Mouse (Mus musculus) hindbrain, embryonic 15.5 days (tissue): ENCODE measurements around the gene Nutm2. TPM values are rescaled to one million over a fixed set of nuclear protein-coding genes. Genes with fewer than 3 reads are reported as not detected.
"Not testable (repeated sequence)": the region's sequence is repeated elsewhere in the genome, so short reads cannot be mapped to it uniquely, and the experiment has no call there.

ENCODE experiments used
- ATAC-seq: fragments of 200-750 bp; cut with Nextera tagmentation; 2 replicates; pipeline ENCODE4 v1.8.0; 2017; ENCODE audit warnings: low read depth, moderate number of reproducible peaks, moderate TSS enrichment; ENCODE audit not compliant: low FRiP score
- H3K27ac ChIP-seq: fragments of 300-500 bp; sonication (generic); replicated peaks from 2 replicates; pipeline ENCODE4 v1.5.1; 2015; ENCODE audit warnings: mild to moderate bottlenecking, inconsistent platforms
- H3K27me3 ChIP-seq: fragments of 300-500 bp; sonication (generic); 2 replicates; pipeline ENCODE4 v1.6.1; 2015; ENCODE audit warnings: control low read depth, inconsistent platforms
- H3K36me3 ChIP-seq: fragments of 300-500 bp; sonication (generic); 2 replicates; pipeline ENCODE4 v1.6.1; 2015; ENCODE audit warnings: control low read depth, inconsistent platforms
- H3K4me1 ChIP-seq: fragments of 300-500 bp; sonication (generic); replicated peaks from 2 replicates; pipeline ENCODE4 v1.6.1; 2015; ENCODE audit warnings: control low read depth, inconsistent platforms
- H3K4me2 ChIP-seq: fragments of 300-500 bp; sonication (generic); 2 replicates; pipeline ENCODE4 v1.6.1; 2015; ENCODE audit warnings: moderate library complexity, mild to moderate bottlenecking, inconsistent platforms
- H3K4me3 ChIP-seq: fragments of 300-500 bp; sonication (generic); 2 replicates; pipeline ENCODE4 v1.5.1; 2015; ENCODE audit warnings: mild to moderate bottlenecking, inconsistent platforms
- H3K9ac ChIP-seq: fragments of 300-500 bp; sonication (generic); 2 replicates; pipeline ENCODE4 v1.6.1; 2015; ENCODE audit warnings: inconsistent platforms
- H3K9me3 ChIP-seq: fragments of 300-500 bp; sonication (generic); 2 replicates; pipeline ENCODE4 v1.6.1; 2016; ENCODE audit warnings: control low read depth, inconsistent platforms
- WGBS: fragments of 180-500 bp; shearing (Covaris S2); methylation state at CpG from one replicate; pipeline ENCODE4 v1.1.7; 2015; 5-methylcytosine and 5-hydroxymethylcytosine counted together
- polyA plus RNA-seq: library from polyadenylated mRNA; unstranded; fragments of >200 nt; fragmentation: Nextera tagmentation; extraction: Ambion mirVana; gene quantifications from 2 replicates; pipeline ENCODE4 v1.2.1, GENCODE M21; 2015

The Nutm2 gene
- polyA plus RNA-seq = not detected in 2 replicates

GRCm38 (mm10) chr13:50467007-50467406 lies at the start of gene Nutm2:
Gene Nutm2, plus strand, starts transcription at chr13:50467307.
- H3K27me3 ChIP-seq = no peaks in the 10 kb centered on the region
- no peaks in the 10 kb centered on the region for H3K9me3 ChIP-seq
- WGBS = 86% methylated on average over 4 of the region's 4 CpGs
- H3K4me1 ChIP-seq = no peaks in the 10 kb centered on the region
- H3K9ac ChIP-seq = no peak within 1 kb of the TSS
- no peak within 1 kb of the TSS for H3K4me3 ChIP-seq
- H3K36me3 ChIP-seq = no peaks in the 10 kb centered on the region
- H3K4me2 ChIP-seq = no peak within 1 kb of the TSS
- ATAC-seq = no peak
- no peak within 1 kb of the TSS for H3K27ac ChIP-seq

DNA sequence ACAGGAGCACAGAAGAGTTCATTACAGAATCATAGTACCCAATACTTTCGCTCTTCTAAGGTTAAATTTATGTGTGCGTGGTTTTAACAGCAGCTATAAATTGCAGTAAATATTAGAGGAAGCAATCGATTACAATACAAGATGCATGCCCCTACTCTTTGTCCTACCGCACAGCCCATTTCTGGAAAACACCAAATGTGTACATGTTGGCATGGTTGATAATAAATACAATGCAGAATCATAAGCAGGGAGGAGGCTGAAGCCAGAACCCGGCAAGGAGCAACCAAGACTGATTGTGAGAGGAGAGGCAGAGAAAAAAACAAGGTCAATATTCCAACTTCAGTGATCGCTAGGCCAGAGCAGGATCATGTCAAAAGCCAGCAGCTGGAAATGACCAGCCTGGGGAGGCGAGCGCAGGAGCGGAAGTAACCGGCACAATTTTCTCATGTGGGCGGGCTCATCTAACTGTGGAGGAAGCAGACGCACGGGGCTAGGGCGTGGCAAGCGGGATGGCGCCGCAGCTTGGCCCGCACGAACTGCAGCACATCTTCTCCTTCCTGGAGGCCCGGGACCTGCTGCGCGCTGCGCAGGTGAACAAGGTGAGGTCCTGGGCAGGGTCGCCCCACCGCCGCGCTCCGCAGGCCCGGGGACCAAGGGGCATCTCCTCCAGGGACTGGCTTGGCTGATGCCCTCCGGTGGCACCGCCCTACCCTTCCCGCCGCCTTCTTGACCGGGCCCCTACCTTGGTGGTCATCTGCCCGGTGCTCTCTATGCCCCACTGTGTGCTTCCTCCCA lies 49.5 kb upstream of the Nutm2 start, which contains the start of gene Fbxw17:
Fbxw17 (plus strand) TSS at position 476 of the 795 bp plus-strand sequence.
- Histone ChIP-seq H3K27ac (peak within 1 kb of the TSS; percentile 82), H3K4me1 (peaks cover 13% of the 10 kb centered on the region), H3K4me3 (peak within 1 kb of the TSS; percentile 76), H3K4me2 (peak within 1 kb of the TSS; percentile 60), H3K36me3 (peaks cover 17% of the 10 kb centered on the region), H3K9ac (peak within 1 kb of the TSS; percentile 83), H3K9me3 (no peaks in the 10 kb centered on the region), H3K27me3 (no peaks in the 10 kb centered on the region)
- ATAC-seq = peak; percentile 98
- 14% methylated on average over 35 of the region's 35 CpGs for WGBS

- 47% methylated on average over 3 of the region's 3 CpGs for WGBS
- Histone ChIP-seq H3K36me3 (peaks cover 25% of the 10 kb centered on the region), H3K9ac (peak overlapping the region; percentile 83), H3K9me3 (no peaks in the 10 kb centered on the region), H3K4me1 (peaks cover 13% of the 10 kb centered on the region), H3K27ac (peak overlapping the region; percentile 82; the same call in 1 of the 2 replicates), H3K27me3 (no peaks in the 10 kb centered on the region), H3K4me3 (peak overlapping the region; percentile 76), H3K4me2 (peak overlapping the region; percentile 60)
- ATAC-seq = peak; percentile 29; the same call in 1 of the 2 replicates
Measured at GRCm38 (mm10) chr13:50418421-50418820, 48.7 kb upstream of the Nutm2 start.

GRCm38 (mm10) chr13:50423625-50424209 lies 43.4 kb upstream of the Nutm2 start:
- Histone ChIP-seq H3K4me3 (no peak overlapping the region), H3K36me3 (peaks cover 71% of the 10 kb centered on the region), H3K27ac (no peak overlapping the region), H3K4me2 (no peak overlapping the region), H3K27me3 (no peaks in the 10 kb centered on the region), H3K9ac (no peak overlapping the region), H3K9me3 (no peaks in the 10 kb centered on the region), H3K4me1 (peaks cover 4% of the 10 kb centered on the region)
- ATAC-seq = no peak
- 89% methylated on average over 8 of the region's 8 CpGs for WGBS

GRCm38 (mm10) chr13:50424517-50424916 lies 42.6 kb upstream of the Nutm2 start:
- Histone ChIP-seq H3K36me3 (peaks cover 79% of the 10 kb centered on the region), H3K27me3 (no peaks in the 10 kb centered on the region), H3K9me3 (no peaks in the 10 kb centered on the region), H3K27ac (no peak overlapping the region), H3K9ac (no peak overlapping the region), H3K4me2 (no peak overlapping the region), H3K4me1 (no peaks in the 10 kb centered on the region), H3K4me3 (no peak overlapping the region)
- 99% methylated on average over 2 of the region's 2 CpGs for WGBS
- no peak for ATAC-seq

DNA sequence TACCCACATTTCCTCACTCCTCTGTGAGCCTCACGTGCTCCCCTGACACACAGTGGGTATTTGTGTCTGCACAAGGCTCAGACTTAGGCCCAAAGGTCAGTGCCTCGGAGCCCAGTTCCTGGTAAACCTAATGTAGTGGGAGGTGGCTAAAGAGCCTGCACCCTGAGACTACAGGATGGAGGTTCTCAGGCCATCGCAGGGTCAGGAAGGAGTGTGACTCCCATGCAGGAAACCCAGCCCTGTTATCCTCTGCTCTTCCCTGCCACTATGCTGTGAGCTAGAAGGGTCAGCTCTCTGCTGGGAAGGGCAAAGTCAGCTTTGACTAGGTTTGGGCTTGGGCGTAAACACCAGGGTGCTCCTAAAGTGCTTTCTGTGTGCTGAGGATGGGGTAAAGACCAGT lies 40.4 kb upstream of the Nutm2 start:
- no peak overlapping the region for H3K4me2 ChIP-seq
- H3K36me3 ChIP-seq = peaks cover 79% of the 10 kb centered on the region
- H3K4me1 ChIP-seq = no peaks in the 10 kb centered on the region
- no peaks in the 10 kb centered on the region for H3K27me3 ChIP-seq
- no peak overlapping the region for H3K4me3 ChIP-seq
- no peak overlapping the region for H3K27ac ChIP-seq
- no peak overlapping the region for H3K9ac ChIP-seq
- WGBS = 92% methylated on average over 4 of the region's 4 CpGs
- ATAC-seq = no peak
- H3K9me3 ChIP-seq = no peaks in the 10 kb centered on the region

GRCm38 (mm10) chr13:50443812-50444211 lies 23.3 kb upstream of the Nutm2 start, which contains the start of gene Gm47429:
Gene Gm47429, minus strand, starts transcription at chr13:50443912.
- H3K9me3 ChIP-seq = no peaks in the 10 kb centered on the region
- H3K4me1 ChIP-seq = no peaks in the 10 kb centered on the region
- no peak within 1 kb of the TSS for H3K9ac ChIP-seq
- 94% methylated on average over 2 of the region's 2 CpGs for WGBS
- ATAC-seq = no peak
- H3K27me3 ChIP-seq = no peaks in the 10 kb centered on the region
- H3K4me2 ChIP-seq = no peak within 1 kb of the TSS
- H3K36me3 ChIP-seq = no peaks in the 10 kb centered on the region
- H3K4me3 ChIP-seq = no peak within 1 kb of the TSS
- no peak within 1 kb of the TSS for H3K27ac ChIP-seq

DNA sequence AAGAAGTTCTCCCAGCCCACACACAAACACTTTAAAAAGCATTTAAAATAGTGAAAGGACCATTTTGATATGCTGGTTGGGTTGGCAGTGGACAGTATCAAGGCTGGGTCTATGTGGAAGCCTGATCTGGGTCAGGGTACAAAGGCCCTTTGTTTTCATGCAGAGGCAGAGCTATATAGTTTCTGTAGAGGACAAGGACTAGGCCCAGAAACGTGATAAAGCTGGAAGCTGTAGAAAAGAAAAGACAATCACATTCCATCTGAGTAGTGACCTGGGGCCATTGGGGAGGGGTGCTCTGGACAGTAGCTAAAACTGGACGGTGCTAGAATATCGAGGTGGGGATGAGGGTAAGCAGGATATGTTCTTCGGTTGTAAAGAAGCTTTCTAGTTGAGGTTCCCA lies 21.8 kb upstream of the Nutm2 start:
- Histone ChIP-seq H3K27me3 (no peaks in the 10 kb centered on the region), H3K4me1 (no peaks in the 10 kb centered on the region), H3K4me3 (no peak overlapping the region), H3K4me2 (no peak overlapping the region), H3K9me3 (no peaks in the 10 kb centered on the region), H3K27ac (no peak overlapping the region), H3K36me3 (no peaks in the 10 kb centered on the region), H3K9ac (no peak overlapping the region)
- no peak for ATAC-seq
- WGBS = 69% methylated on average over 4 of the region's 4 CpGs

- not testable (repeated sequence) for H3K4me3 ChIP-seq, ATAC-seq, H3K9ac ChIP-seq, H3K27me3 ChIP-seq, H3K9me3 ChIP-seq, H3K36me3 ChIP-seq, H3K27ac ChIP-seq, H3K4me2 ChIP-seq, H3K4me1 ChIP-seq
- WGBS = 75% methylated on average over 9 of the region's 9 CpGs
Measured at GRCm38 (mm10) chr13:50452266-50452665, 14.8 kb upstream of the Nutm2 start.

DNA sequence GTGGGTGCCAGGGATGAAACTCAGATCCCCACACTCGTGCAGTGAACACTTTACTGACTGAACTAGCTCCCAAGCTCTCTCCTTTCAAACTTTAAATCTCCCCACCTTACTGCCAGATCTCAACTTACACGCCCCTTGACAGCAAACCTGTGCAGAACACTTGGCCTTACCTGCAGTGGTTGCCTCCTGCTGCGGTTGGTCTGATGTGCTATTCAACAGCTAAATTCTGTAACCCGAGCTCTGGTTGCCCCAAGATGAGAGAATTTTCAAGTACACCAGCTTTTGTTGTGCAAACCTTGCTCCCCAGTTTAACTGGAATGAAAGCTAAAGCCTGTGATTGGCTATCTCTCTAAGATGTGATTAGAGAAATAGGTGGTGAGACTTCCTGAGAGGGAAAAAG lies 13.7 kb upstream of the Nutm2 start:
- WGBS = 46% methylated on average over 4 of the region's 4 CpGs
- Histone ChIP-seq H3K9ac (no peak overlapping the region), H3K27ac (no peak overlapping the region), H3K27me3 (no peaks in the 10 kb centered on the region), H3K9me3 (no peaks in the 10 kb centered on the region), H3K4me2 (no peak overlapping the region), H3K4me3 (no peak overlapping the region), H3K4me1 (no peaks in the 10 kb centered on the region), H3K36me3 (no peaks in the 10 kb centered on the region)
- no peak for ATAC-seq

DNA sequence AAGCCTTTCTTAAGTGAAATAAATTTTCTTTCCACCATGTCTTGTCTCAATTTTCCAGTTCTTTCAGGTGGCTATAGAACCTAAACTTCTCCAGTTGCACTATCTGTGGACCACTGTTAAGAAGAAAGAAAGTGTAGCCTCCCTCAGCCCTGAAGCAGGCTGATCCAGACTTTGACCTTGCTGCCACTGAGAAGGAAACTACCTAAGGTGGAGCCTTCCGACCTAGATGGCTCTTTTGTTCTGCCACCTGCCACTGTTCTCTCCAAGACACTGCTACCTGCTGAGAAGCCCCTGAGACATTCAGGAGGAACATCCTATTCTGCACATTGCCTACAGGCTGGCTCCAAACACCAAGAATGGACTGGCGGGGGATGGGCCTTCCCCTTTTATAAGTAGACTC lies 6.7 kb upstream of the Nutm2 start:
- H3K9me3 ChIP-seq, H3K4me3 ChIP-seq, H3K9ac ChIP-seq, H3K36me3 ChIP-seq, H3K4me1 ChIP-seq, H3K27me3 ChIP-seq, H3K27ac ChIP-seq, ATAC-seq, H3K4me2 ChIP-seq: not testable (repeated sequence)
- WGBS = 59% methylated on average over 2 of the region's 2 CpGs
